Mouse (Mus musculus): ENCODE data around the gene Npb.

DNA sequence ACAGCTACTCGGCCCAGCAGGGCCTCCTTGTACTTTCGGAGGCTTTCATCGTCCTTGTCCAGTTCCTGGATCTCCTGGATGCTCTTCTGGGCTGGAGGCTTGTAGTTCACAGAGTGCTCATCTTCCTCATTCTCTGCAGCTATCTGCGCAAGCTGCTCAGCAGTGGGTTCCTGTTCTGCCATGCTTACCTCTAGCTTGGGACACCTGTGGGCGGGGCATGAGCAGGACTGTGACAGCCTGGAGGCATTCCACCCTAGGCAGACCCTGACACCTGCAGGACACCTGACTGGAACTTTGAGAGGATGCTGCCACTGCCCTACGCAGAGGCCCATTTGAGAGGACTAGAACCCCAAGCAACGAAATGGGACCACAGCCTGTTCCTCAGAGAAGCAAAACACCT, 28.1 kb upstream of the Npb start:
- no peak for TF ChIP-seq POLR2A (IDR thresholded peaks at IDR 0.05; ENCODE audit: insufficient read depth, low read depth, low read length)
- TF ChIP-seq EP300 (IDR thresholded peaks at IDR 0.05; ENCODE audit: insufficient read depth, low read depth, low read length): no peak
- no peak for TF ChIP-seq CTCF (IDR thresholded peaks at IDR 0.05)

All from heart, adult 2 months (tissue).